Comparison of ENCODE assay signal across 8 mouse cellular contexts in genomic region chr17:28163666-28164065, GRCm38 (mm10). TPM values are rescaled to one million over a fixed set of nuclear protein-coding genes. Genes with fewer than 3 reads are reported as not detected.
DNase-seq lines count a peak whose midpoint lies in the region; ATAC-seq and TF ChIP-seq lines count a peak whose summit lies in the region.

No protein-coding gene starts in this region.

- peaks cover 100% of the 10 kb centered on the region for H3K36me3 ChIP-seq in midbrain, embryonic 10.5 days
- H3K36me3 ChIP-seq in midbrain, embryonic 15.5 days (replicated peaks) = peaks cover 9% of the 10 kb centered on the region; the same call in 1 of the 2 replicates
- peaks cover 7% of the 10 kb centered on the region; the same call in 1 of the 2 replicates for H3K36me3 ChIP-seq in kidney, postnatal 0 days (ENCODE audit: insufficient read depth, low read length)
- H3K36me3 ChIP-seq in liver, embryonic 14.5 days (replicated peaks; ENCODE audit: control insufficient read depth, insufficient read depth, low read depth) = no peaks in the 10 kb centered on the region

- no peak overlapping the region for H3K4me3 ChIP-seq in midbrain, embryonic 10.5 days
- H3K4me3 ChIP-seq in midbrain, embryonic 15.5 days = no peak overlapping the region
- no peak overlapping the region for H3K4me3 ChIP-seq in kidney, postnatal 0 days (replicated peaks; ENCODE audit: low read depth, low read length)
- H3K4me3 ChIP-seq in liver, embryonic 14.5 days (ENCODE audit: insufficient read depth in 1 of 2, low read depth in 2 of 2, low read length in 2 of 2) = no peak overlapping the region

- no peak overlapping the region for H3K27ac ChIP-seq in midbrain, embryonic 10.5 days (replicated peaks)
- H3K27ac ChIP-seq in midbrain, embryonic 15.5 days = no peak overlapping the region
- H3K27ac ChIP-seq in kidney, postnatal 0 days = no peak overlapping the region
- no peak overlapping the region for H3K27ac ChIP-seq in liver, embryonic 14.5 days

- peaks cover 27% of the 10 kb centered on the region for H3K4me1 ChIP-seq in midbrain, embryonic 10.5 days
- H3K4me1 ChIP-seq in midbrain, embryonic 15.5 days = 0 out of 2 replicates have a peak, but pooled peaks cover 3% of the 10 kb centered on the region
- no peaks in the 10 kb centered on the region for H3K4me1 ChIP-seq in kidney, postnatal 0 days (replicated peaks; ENCODE audit: insufficient read depth, low read length)
- H3K4me1 ChIP-seq in liver, embryonic 14.5 days (replicated peaks; ENCODE audit: control insufficient read depth in 2 of 2, insufficient read depth in 2 of 2, low read length in 1 of 2) = no peaks in the 10 kb centered on the region

- peak; percentile 97 for TF ChIP-seq CTCF in kidney, postnatal 0 days (IDR thresholded peaks at IDR 0.05; ENCODE audit: low read depth)
- TF ChIP-seq CTCF in liver, embryonic 14.5 days (IDR thresholded peaks at IDR 0.05; ENCODE audit: low read depth) = peak; percentile 97

- peaks cover 60% of the 10 kb centered on the region for H3K27me3 ChIP-seq in midbrain, embryonic 10.5 days (ENCODE audit: low read depth, poor library complexity, severe bottlenecking)
- no peaks in the 10 kb centered on the region for H3K27me3 ChIP-seq in midbrain, embryonic 15.5 days (replicated peaks)
- H3K27me3 ChIP-seq in kidney, postnatal 0 days (ENCODE audit: insufficient read depth, low read length) = no peaks in the 10 kb centered on the region
- peaks cover 5% of the 10 kb centered on the region for H3K27me3 ChIP-seq in liver, embryonic 14.5 days (ENCODE audit: control insufficient read depth, insufficient read depth, low read length)

- no peak overlapping the region for H3K9ac ChIP-seq in midbrain, embryonic 15.5 days
- H3K9ac ChIP-seq in kidney, postnatal 0 days (ENCODE audit: low read depth, low read length) = no peak overlapping the region
- H3K9ac ChIP-seq in liver, embryonic 14.5 days (replicated peaks) = no peak overlapping the region

- H3K4me2 ChIP-seq in midbrain, embryonic 15.5 days = no peak overlapping the region
- no peak overlapping the region for H3K4me2 ChIP-seq in kidney, postnatal 0 days (ENCODE audit: low read length)
- H3K4me2 ChIP-seq in liver, embryonic 14.5 days (ENCODE audit: low read depth) = no peak overlapping the region

- DNase-seq in midbrain, embryonic 10.5 days (ENCODE audit: low spot score) = peak; percentile 82
- DNase-seq in cerebellum, postnatal 36 days = peak; percentile 81 to 82
- DNase-seq in gastrocnemius, postnatal 10 days = peak; percentile 82
- DNase-seq in kidney, postnatal 0 days (ENCODE audit: low spot score) = peak; percentile 78
- DNase-seq in liver, embryonic 14.5 days (ENCODE audit: low read depth in 3 of 3, low spot score in 3 of 3) = peak in 2 of 3 experiments; percentile 27 to 35
- DNase-seq in thymus, adult 18-20 months = peak; percentile 46 to 50

- no peak for TF ChIP-seq EP300 in liver, embryonic 14.5 days (IDR thresholded peaks at IDR 0.05; ENCODE audit: low read depth)

- no peaks in the 10 kb centered on the region for H3K9me3 ChIP-seq in midbrain, embryonic 10.5 days (replicated peaks)
- no peaks in the 10 kb centered on the region for H3K9me3 ChIP-seq in midbrain, embryonic 15.5 days
- no peaks in the 10 kb centered on the region for H3K9me3 ChIP-seq in kidney, postnatal 0 days (replicated peaks; ENCODE audit: low read length)
- H3K9me3 ChIP-seq in liver, embryonic 14.5 days (ENCODE audit: control insufficient read depth, low read length) = no peaks in the 10 kb centered on the region

- ATAC-seq in midbrain, embryonic 15.5 days (replicated peaks) = no peak; the same call in 1 of the 2 replicates
- peak; percentile 65; the same call in 1 of the 2 replicates for ATAC-seq in kidney, postnatal 0 days (replicated peaks; ENCODE audit: low FRiP score, low read depth)
- ATAC-seq in liver, embryonic 14.5 days (ENCODE audit: insufficient read depth) = no peak
- peak; percentile 70 for ATAC-seq in neutrophil, adult 5-6 weeks (ENCODE audit: extremely low read depth, insufficient number of reproducible peaks, low FRiP score, poor library complexity, severe bottlenecking)

- 5% methylated on average over 6 of the region's 6 CpGs for WGBS in midbrain, embryonic 10.5 days
- WGBS in midbrain, embryonic 15.5 days = 12% methylated on average over 6 of the region's 6 CpGs
- WGBS in kidney, postnatal 0 days = 9% methylated on average over 6 of the region's 6 CpGs
- WGBS in liver, embryonic 14.5 days (ENCODE audit: insufficient replicate concordance) = 3% methylated on average over 6 of the region's 6 CpGs

RNA-seq across cellular contexts. Expression of gene Zfp523, which starts 13.3 kb away (rescaled TPM):
- polyA plus RNA-seq in midbrain, embryonic 10.5 days (2016; fragmentation: Nextera tagmentation; extraction: Ambion mirVana) = 32.4 and 38.0 TPM in 2 replicates
- polyA plus RNA-seq in midbrain, embryonic 15.5 days (2015; fragmentation: Nextera tagmentation; extraction: Ambion mirVana) = 53.4 and 55.0 TPM in 2 replicates
- 10 to 100 TPM; 24.6 to 26.6 TPM for total RNA-seq in gastrocnemius, postnatal 10 days (2021)
- 30.4 and 32.4 TPM in 2 replicates for polyA plus RNA-seq in kidney, postnatal 0 days (2015; fragmentation: Nextera tagmentation; extraction: Ambion mirVana)
- polyA plus RNA-seq in liver, embryonic 14.5 days (2012; rRNA removed) = 6.1 and 7.5 TPM in 2 replicates
- polyA plus RNA-seq in liver, embryonic 14.5 days (2014; fragmentation: Nextera tagmentation; extraction: Ambion mirVana) = 4.3 and 5.4 TPM in 2 replicates
- 9.0 and 12.8 TPM in 2 replicates for total RNA-seq in neutrophil, adult 5-6 weeks (2017)

RNA-seq across cellular contexts. Expression of gene Scube3, which starts 21.7 kb away (rescaled TPM):
- polyA plus RNA-seq in midbrain, embryonic 10.5 days (2016; fragmentation: Nextera tagmentation; extraction: Ambion mirVana) = 9.5 and 10.8 TPM in 2 replicates
- polyA plus RNA-seq in midbrain, embryonic 15.5 days (2015; fragmentation: Nextera tagmentation; extraction: Ambion mirVana) = 6.0 and 6.4 TPM in 2 replicates
- under 1 TPM; 0.56 to 0.63 TPM for total RNA-seq in gastrocnemius, postnatal 10 days (2021)
- 14.2 and 14.7 TPM in 2 replicates for polyA plus RNA-seq in kidney, postnatal 0 days (2015; fragmentation: Nextera tagmentation; extraction: Ambion mirVana)
- 0.30 and 0.33 TPM in 2 replicates for polyA plus RNA-seq in liver, embryonic 14.5 days (2012; rRNA removed)
- 0.16 and 0.23 TPM in 2 replicates for polyA plus RNA-seq in liver, embryonic 14.5 days (2014; fragmentation: Nextera tagmentation; extraction: Ambion mirVana)
- 0.12 TPM in 1 of 2 replicates, not detected in the other for total RNA-seq in neutrophil, adult 5-6 weeks (2017)

RNA-seq across cellular contexts. Expression of gene Def6, which starts 43.9 kb away (rescaled TPM):
- polyA plus RNA-seq in midbrain, embryonic 10.5 days (2016; fragmentation: Nextera tagmentation; extraction: Ambion mirVana) = 3.1 TPM in 2 replicates
- 5.3 and 7.3 TPM in 2 replicates for polyA plus RNA-seq in midbrain, embryonic 15.5 days (2015; fragmentation: Nextera tagmentation; extraction: Ambion mirVana)
- total RNA-seq in gastrocnemius, postnatal 10 days (2021) = 1 to 10 TPM; 3.6 to 7.5 TPM
- polyA plus RNA-seq in kidney, postnatal 0 days (2015; fragmentation: Nextera tagmentation; extraction: Ambion mirVana) = 8.6 and 9.2 TPM in 2 replicates
- polyA plus RNA-seq in liver, embryonic 14.5 days (2012; rRNA removed) = 6.6 and 10.4 TPM in 2 replicates
- polyA plus RNA-seq in liver, embryonic 14.5 days (2014; fragmentation: Nextera tagmentation; extraction: Ambion mirVana) = 5.5 and 5.7 TPM in 2 replicates
- total RNA-seq in neutrophil, adult 5-6 weeks (2017) = 110 and 136 TPM in 2 replicates

Comparison
In these comparisons a context has a peak if more than half of its experiments do, and no peak if none do; other contexts are left out.
1. DNase-seq: peak in every context shown above with its lines; median percentile 82 in midbrain, embryonic 10.5 days; 82 in gastrocnemius, postnatal 10 days; 82 in cerebellum, postnatal 36 days; 78 in kidney, postnatal 0 days; 48 in thymus, adult 18-20 months; 31 in liver, embryonic 14.5 days.
2. ATAC-seq: peak in kidney, postnatal 0 days (single experiment) and neutrophil, adult 5-6 weeks (single experiment); none in midbrain, embryonic 15.5 days (single experiment) and liver, embryonic 14.5 days (single experiment).